Mouse (Mus musculus): Measurements from ENCODE around the gene Sncg.

- TF ChIP-seq CTCF (IDR thresholded peaks at IDR 0.05; ENCODE audit: control insufficient read depth, insufficient read depth, low read length) (no peak), POLR2A (IDR thresholded peaks at IDR 0.05; ENCODE audit: borderline replicate concordance, control insufficient read depth, low read depth, low read length) (no peak)
These were observed 8.5 kb upstream of the Sncg start for GRCm38 (mm10) chr14:34382921-34383704.
